Mouse (Mus musculus) lung, postnatal 0 days (tissue): Measurements from ENCODE around the gene Enox1.

Source experiments
- CTCF ChIP-seq: IDR thresholded peaks from 2 replicates; pipeline ENCODE4 v1.5.1; 2016; ENCODE audit warnings: antibody characterized with exemption, mild to moderate bottlenecking
- EP300 ChIP-seq: IDR thresholded peaks from 2 replicates; pipeline ENCODE4 v1.6.1; 2016; ENCODE audit warnings: antibody characterized with exemption, mild to moderate bottlenecking, control low read depth

GRCm38 (mm10) chr14:77406241-77407114 lies 249.9 kb downstream of the Enox1 start:
- TF ChIP-seq CTCF (no peak; the same call in 1 of the 2 replicates), EP300 (no peak)
